In genomic region chrX:110401660-110402059, GRCm38 (mm10) we compare ENCODE assay signal across 30 mouse cellular contexts.
"Had no signal": no experiment of that assay in that cellular context is flagged by ENCODE, and none has a peak within 500 bp of the region (broad histone marks: within the 10 kb centered on the region; RNA-seq: fewer than 3 reads in every experiment).

No protein-coding gene starts in this region.

- H3K27ac ChIP-seq: heart, embryonic 13.5 days; heart, embryonic 15.5 days; hindbrain, embryonic 10.5 days; hindbrain, embryonic 12.5 days; hindbrain, embryonic 13.5 days; hindbrain, embryonic 14.5 days; hindbrain, embryonic 15.5 days; hindbrain, postnatal 0 days; intestine, embryonic 15.5 days; kidney, embryonic 15.5 days; kidney, postnatal 0 days; layer of hippocampus, adult 2 months; left cerebral cortex, adult 2 months had no signal

- H3K4me3 ChIP-seq: heart, embryonic 12.5 days; heart, embryonic 13.5 days; heart, embryonic 15.5 days; hindbrain, embryonic 10.5 days; hindbrain, embryonic 12.5 days; hindbrain, embryonic 13.5 days; hindbrain, embryonic 15.5 days; intestine, embryonic 15.5 days; kidney, embryonic 15.5 days; layer of hippocampus, adult 2 months; left cerebral cortex, adult 2 months had no signal

- H3K9ac ChIP-seq: heart, embryonic 12.5 days; heart, embryonic 13.5 days; heart, embryonic 15.5 days; hindbrain, embryonic 12.5 days; hindbrain, embryonic 13.5 days; hindbrain, embryonic 14.5 days; hindbrain, embryonic 15.5 days; intestine, embryonic 15.5 days; kidney, embryonic 15.5 days had no signal

- H3K27me3 ChIP-seq: heart, embryonic 12.5 days; heart, embryonic 13.5 days; heart, embryonic 15.5 days; hindbrain, embryonic 12.5 days; hindbrain, embryonic 13.5 days; hindbrain, embryonic 15.5 days; intestine, embryonic 15.5 days; kidney, embryonic 15.5 days had no signal

- H3K9me3 ChIP-seq: heart, embryonic 12.5 days; heart, embryonic 13.5 days; heart, embryonic 15.5 days; hindbrain, embryonic 10.5 days; hindbrain, embryonic 12.5 days; hindbrain, embryonic 13.5 days; hindbrain, embryonic 15.5 days; intestine, embryonic 15.5 days; kidney, embryonic 15.5 days had no signal

- H3K4me1 ChIP-seq: heart, embryonic 12.5 days; heart, embryonic 13.5 days; heart, embryonic 15.5 days; hindbrain, embryonic 10.5 days; hindbrain, embryonic 12.5 days; hindbrain, embryonic 13.5 days; hindbrain, embryonic 15.5 days; intestine, embryonic 15.5 days; kidney, embryonic 15.5 days had no signal

- DNase-seq: heart, postnatal 10 days; heart, postnatal 14 days; heart, postnatal 36 days; heart, postnatal 4 days; kidney, adult 11 months; kidney, adult 18-20 months; kidney, adult 2 months; kidney, adult 8-10 months; kidney, adult 9 months; kidney, postnatal 10 days; kidney, postnatal 14 days; kidney, postnatal 25 days; kidney, postnatal 36 days; kidney, postnatal 4 days; layer of hippocampus, adult 9-11 months; layer of hippocampus, postnatal 36 days had no signal

- H3K36me3 ChIP-seq: heart, embryonic 12.5 days; heart, embryonic 13.5 days; heart, embryonic 15.5 days; hindbrain, embryonic 10.5 days; hindbrain, embryonic 12.5 days; hindbrain, embryonic 13.5 days; hindbrain, embryonic 15.5 days; intestine, embryonic 15.5 days; kidney, embryonic 15.5 days had no signal
